Mouse (Mus musculus) limb, embryonic 15.5 days (tissue): ENCODE data around the gene Gtf2f2. TPM values are rescaled to one million over a fixed set of nuclear protein-coding genes. Genes with fewer than 3 reads are reported as not detected.
A peak's percentile ranks its signal among the peaks of the same experiment; 100 is the strongest.

Experiments
- ATAC-seq: fragments of 200-750 bp; cut with Nextera tagmentation; 2 replicates; pipeline ENCODE4 v1.8.0; 2017; ENCODE audit warnings: low read depth, moderate TSS enrichment; ENCODE audit not compliant: insufficient number of reproducible peaks, low FRiP score, low TSS enrichment
- H3K27ac ChIP-seq: fragments of 300-500 bp; sonication (generic); 2 replicates; pipeline ENCODE4 v1.5.1; 2015; ENCODE audit warnings: moderate library complexity, mild to moderate bottlenecking, inconsistent platforms
- H3K27me3 ChIP-seq: fragments of 300-500 bp; sonication (generic); 2 replicates; pipeline ENCODE4 v1.6.1; 2015; ENCODE audit warnings: inconsistent platforms
- H3K36me3 ChIP-seq: fragments of 300-500 bp; sonication (generic); 2 replicates; pipeline ENCODE4 v1.6.1; 2015; ENCODE audit warnings: inconsistent platforms
- H3K4me1 ChIP-seq: fragments of 300-500 bp; sonication (generic); 2 replicates; pipeline ENCODE4 v1.6.1; 2015; ENCODE audit warnings: inconsistent platforms
- H3K4me2 ChIP-seq: fragments of 300-500 bp; sonication (generic); 2 replicates; pipeline ENCODE4 v1.6.1; 2015; ENCODE audit warnings: mild to moderate bottlenecking, inconsistent platforms
- H3K4me3 ChIP-seq: fragments of 300-500 bp; sonication (generic); 2 replicates; pipeline ENCODE4 v1.5.1; 2015; ENCODE audit warnings: mild to moderate bottlenecking, inconsistent platforms
- H3K9ac ChIP-seq: fragments of 300-500 bp; sonication (generic); 2 replicates; pipeline ENCODE4 v1.6.1; 2015; ENCODE audit warnings: inconsistent platforms
- H3K9me3 ChIP-seq: fragments of 300-500 bp; sonication (generic); 2 replicates; pipeline ENCODE4 v1.6.1; 2016; ENCODE audit warnings: inconsistent platforms
- WGBS: fragments of 180-500 bp; shearing (Covaris S2); methylation state at CpG from one replicate; pipeline ENCODE4 v1.1.7; 2015; 5-methylcytosine and 5-hydroxymethylcytosine counted together
- polyA plus RNA-seq: library from polyadenylated mRNA; unstranded; fragments of >200 nt; fragmentation: Nextera tagmentation; extraction: Ambion mirVana; gene quantifications from 2 replicates; pipeline ENCODE4 v1.2.1, GENCODE M21; 2015

Gene Gtf2f2
- polyA plus RNA-seq = 33.4 and 33.6 TPM in 2 replicates

GRCm38 (mm10) chr14:76010102-76011061 lies at the start of gene Gtf2f2:
Gene Gtf2f2, minus strand, starts transcription at chr14:76010865.
- under 1% methylated on average over 67 of the region's 67 CpGs for WGBS
- ATAC-seq = peak; percentile 79; the same call in 1 of the 2 replicates
- H3K27ac ChIP-seq = peak within 1 kb of the TSS; percentile 80
- H3K36me3 ChIP-seq = peaks cover 3% of the 10 kb centered on the region; the same call in 1 of the 2 replicates
- peak within 1 kb of the TSS; percentile 61 for H3K4me3 ChIP-seq
- H3K4me2 ChIP-seq = peak within 1 kb of the TSS; percentile 63
- H3K9me3 ChIP-seq = no peaks in the 10 kb centered on the region
- peaks cover 15% of the 10 kb centered on the region for H3K4me1 ChIP-seq
- no peaks in the 10 kb centered on the region for H3K27me3 ChIP-seq
- H3K9ac ChIP-seq = peak within 1 kb of the TSS; percentile 50

GRCm38 (mm10) chr14:76059441-76059840 lies 48.8 kb upstream of the Gtf2f2 start:
- H3K4me1 ChIP-seq = no peaks in the 10 kb centered on the region
- H3K4me3 ChIP-seq = no peak overlapping the region
- no peak overlapping the region for H3K9ac ChIP-seq
- no peak overlapping the region for H3K4me2 ChIP-seq
- no peak overlapping the region for H3K27ac ChIP-seq
- no peaks in the 10 kb centered on the region for H3K9me3 ChIP-seq
- H3K36me3 ChIP-seq = no peaks in the 10 kb centered on the region
- 76% methylated on average over 5 of the region's 5 CpGs for WGBS
- no peaks in the 10 kb centered on the region for H3K27me3 ChIP-seq
- ATAC-seq = no peak

GRCm38 (mm10) chr14:76053726-76054125 lies 43.1 kb upstream of the Gtf2f2 start:
- H3K9me3 ChIP-seq = no peaks in the 10 kb centered on the region
- 80% methylated on average over 11 of the region's 11 CpGs for WGBS
- no peak overlapping the region for H3K4me3 ChIP-seq
- no peak for ATAC-seq
- H3K27ac ChIP-seq = no peak overlapping the region
- no peaks in the 10 kb centered on the region for H3K4me1 ChIP-seq
- H3K9ac ChIP-seq = no peak overlapping the region
- H3K4me2 ChIP-seq = no peak overlapping the region
- no peaks in the 10 kb centered on the region for H3K36me3 ChIP-seq
- H3K27me3 ChIP-seq = no peaks in the 10 kb centered on the region

GRCm38 (mm10) chr14:76051966-76052365 lies 41.3 kb upstream of the Gtf2f2 start:
- Histone ChIP-seq H3K36me3 (no peaks in the 10 kb centered on the region), H3K4me2 (no peak overlapping the region), H3K27me3 (no peaks in the 10 kb centered on the region), H3K27ac (no peak overlapping the region), H3K4me1 (no peaks in the 10 kb centered on the region), H3K9me3 (no peaks in the 10 kb centered on the region), H3K4me3 (no peak overlapping the region), H3K9ac (no peak overlapping the region)
- WGBS = 88% methylated on average over 7 of the region's 7 CpGs
- no peak for ATAC-seq

GRCm38 (mm10) chr14:76045767-76046166 lies 35.1 kb upstream of the Gtf2f2 start:
- H3K27ac ChIP-seq = no peak overlapping the region
- H3K4me1 ChIP-seq = no peaks in the 10 kb centered on the region
- no peak overlapping the region for H3K4me3 ChIP-seq
- no peaks in the 10 kb centered on the region for H3K36me3 ChIP-seq
- no peak for ATAC-seq
- H3K27me3 ChIP-seq = no peaks in the 10 kb centered on the region
- 50% methylated on average over 1 of the region's 1 CpGs for whole genome bisulfite sequencing
- H3K9ac ChIP-seq = no peak overlapping the region
- H3K4me2 ChIP-seq = no peak overlapping the region
- H3K9me3 ChIP-seq = no peaks in the 10 kb centered on the region

GRCm38 (mm10) chr14:76044164-76044557 lies 33.5 kb upstream of the Gtf2f2 start:
- no peak for ATAC-seq

GRCm38 (mm10) chr14:76043251-76044163 lies 32.8 kb upstream of the Gtf2f2 start:
- 73% methylated on average over 14 of the region's 14 CpGs for WGBS
- Histone ChIP-seq H3K9ac (no peak overlapping the region), H3K27me3 (no peaks in the 10 kb centered on the region), H3K36me3 (no peaks in the 10 kb centered on the region), H3K4me1 (no peaks in the 10 kb centered on the region), H3K27ac (no peak overlapping the region), H3K4me2 (no peak overlapping the region), H3K9me3 (no peaks in the 10 kb centered on the region), H3K4me3 (no peak overlapping the region)
- ATAC-seq = no peak

More at GRCm38 (mm10) chr14:76044164-76044557, 33.5 kb upstream of the Gtf2f2 start:
- no peaks in the 10 kb centered on the region for H3K36me3 ChIP-seq
- no peak overlapping the region for H3K4me2 ChIP-seq
- H3K9ac ChIP-seq = no peak overlapping the region
- no peaks in the 10 kb centered on the region for H3K4me1 ChIP-seq
- H3K27me3 ChIP-seq = no peaks in the 10 kb centered on the region
- no peak overlapping the region for H3K4me3 ChIP-seq
- 69% methylated on average over 3 of the region's 3 CpGs for WGBS
- H3K9me3 ChIP-seq = no peaks in the 10 kb centered on the region
- no peak overlapping the region for H3K27ac ChIP-seq

GRCm38 (mm10) chr14:76033221-76033637 lies 22.6 kb upstream of the Gtf2f2 start:
- ATAC-seq = no peak
- Histone ChIP-seq H3K9ac (no peak overlapping the region), H3K27ac (no peak overlapping the region), H3K27me3 (no peaks in the 10 kb centered on the region), H3K4me2 (no peak overlapping the region), H3K36me3 (no peaks in the 10 kb centered on the region), H3K4me3 (no peak overlapping the region), H3K9me3 (no peaks in the 10 kb centered on the region), H3K4me1 (peaks cover 19% of the 10 kb centered on the region)
- 24% methylated on average over 7 of the region's 7 CpGs for WGBS

GRCm38 (mm10) chr14:76032671-76033136 lies 22.0 kb upstream of the Gtf2f2 start:
- no peak overlapping the region for H3K9ac ChIP-seq
- no peaks in the 10 kb centered on the region for H3K36me3 ChIP-seq
- no peak for ATAC-seq
- no peaks in the 10 kb centered on the region for H3K27me3 ChIP-seq
- no peaks in the 10 kb centered on the region for H3K9me3 ChIP-seq
- H3K27ac ChIP-seq = no peak overlapping the region
- H3K4me1 ChIP-seq = peaks cover 19% of the 10 kb centered on the region
- H3K4me3 ChIP-seq = no peak overlapping the region
- 12% methylated on average over 7 of the region's 7 CpGs for WGBS
- no peak overlapping the region for H3K4me2 ChIP-seq

GRCm38 (mm10) chr14:76031117-76031842 lies 20.6 kb upstream of the Gtf2f2 start:
- ATAC-seq = no peak
- H3K27ac ChIP-seq = no peak overlapping the region
- no peaks in the 10 kb centered on the region for H3K9me3 ChIP-seq
- peaks cover 19% of the 10 kb centered on the region for H3K4me1 ChIP-seq
- H3K27me3 ChIP-seq = no peaks in the 10 kb centered on the region
- 29% methylated on average over 11 of the region's 11 CpGs for WGBS
- H3K9ac ChIP-seq = no peak overlapping the region
- H3K4me3 ChIP-seq = no peak overlapping the region
- H3K36me3 ChIP-seq = no peaks in the 10 kb centered on the region
- H3K4me2 ChIP-seq = 0 out of 2 replicates have a peak overlapping the region, but pooled peaks have one; percentile 20

- H3K36me3 ChIP-seq = no peaks in the 10 kb centered on the region
- H3K4me2 ChIP-seq = no peak overlapping the region
- H3K9me3 ChIP-seq = no peaks in the 10 kb centered on the region
- 85% methylated on average over 4 of the region's 4 CpGs for WGBS
- no peaks in the 10 kb centered on the region for H3K27me3 ChIP-seq
- no peak overlapping the region for H3K27ac ChIP-seq
- H3K4me3 ChIP-seq = no peak overlapping the region
- ATAC-seq = no peak
- no peaks in the 10 kb centered on the region for H3K4me1 ChIP-seq
- no peak overlapping the region for H3K9ac ChIP-seq
These were observed 14.0 kb upstream of the Gtf2f2 start for GRCm38 (mm10) chr14:76024641-76025040.
